Mouse (Mus musculus) MN1 (cell line): Measurements from ENCODE around the gene Ankrd33b.

Source experiments
- DNase-seq: peaks from one replicate; pipeline ENCODE4 v3.0.0-alpha.2; 2016; ENCODE audit warnings: low spot score

The Ankrd33b gene

GRCm38 (mm10) chr15:31338656-31339291 lies 28.8 kb downstream of the Ankrd33b start:
- DNase-seq, result no peak

DNA sequence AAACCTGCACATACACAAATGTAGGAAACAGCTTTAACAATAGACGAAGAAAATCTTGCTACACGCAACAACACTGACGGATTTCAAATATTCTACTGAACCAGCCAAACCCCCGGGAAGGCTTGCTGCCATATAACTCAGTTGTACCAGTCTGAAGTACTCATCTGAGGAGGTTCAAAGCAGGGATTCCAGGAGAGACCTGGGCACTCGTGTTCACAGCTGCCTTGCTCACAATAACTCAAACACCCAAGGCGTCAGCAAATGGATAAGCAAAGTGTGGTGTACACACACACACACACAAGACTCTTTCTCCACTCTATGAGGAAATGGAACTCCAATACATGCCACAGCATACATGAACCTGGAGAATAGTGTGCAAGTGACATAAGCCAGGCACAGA lies 29.5 kb downstream of the Ankrd33b start:
- DNase-seq, result no peak

DNA sequence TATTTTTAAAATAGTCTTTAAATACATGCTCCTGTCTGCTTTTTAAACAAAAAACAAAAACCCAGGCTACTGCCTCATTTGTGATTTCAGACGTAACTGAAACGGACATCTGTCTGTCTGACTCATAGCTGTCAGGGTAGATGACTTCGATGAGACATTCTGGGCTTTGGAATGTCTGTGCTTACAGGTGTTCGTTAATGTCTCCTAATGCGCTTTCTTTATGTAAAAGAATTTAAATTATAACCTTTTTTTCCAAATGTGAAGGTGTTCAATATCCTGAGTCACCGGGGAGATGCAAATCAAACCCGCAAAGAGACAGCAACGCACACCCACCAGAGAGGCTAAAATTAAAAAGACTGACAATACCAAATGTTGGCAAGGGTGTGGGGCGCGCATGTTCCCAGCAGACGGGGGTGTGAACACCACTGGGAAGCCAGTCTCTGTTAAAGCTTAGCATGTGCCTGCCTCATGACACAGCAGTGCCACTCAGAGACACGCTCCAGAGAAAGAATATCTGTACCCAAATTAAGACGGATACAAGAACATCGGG lies 30.3 kb downstream of the Ankrd33b start:
- DNase-seq, result no peak

GRCm38 (mm10) chr15:31336685-31337084 lies 30.8 kb downstream of the Ankrd33b start:
- no peak for DNase-seq

DNA sequence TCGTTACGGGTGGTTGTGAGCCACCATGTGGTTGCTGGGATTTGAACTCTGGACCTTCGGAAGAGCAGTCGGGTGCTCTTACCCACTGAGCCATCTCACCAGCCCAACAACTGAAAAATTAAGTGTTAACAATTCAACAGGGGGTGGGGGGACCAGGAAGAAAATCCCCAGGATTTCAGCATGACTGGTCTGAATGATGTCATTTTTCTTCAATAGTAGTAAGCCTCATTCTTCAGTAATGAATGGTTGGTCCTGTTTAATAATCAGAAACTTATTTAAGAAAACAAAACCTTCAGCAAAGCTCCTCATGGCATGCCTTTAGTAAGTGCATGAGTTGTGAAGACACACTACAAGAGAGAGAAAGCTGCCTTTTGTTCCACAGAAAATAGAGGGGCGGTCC lies 32.7 kb downstream of the Ankrd33b start:
- no peak for DNase-seq

DNA sequence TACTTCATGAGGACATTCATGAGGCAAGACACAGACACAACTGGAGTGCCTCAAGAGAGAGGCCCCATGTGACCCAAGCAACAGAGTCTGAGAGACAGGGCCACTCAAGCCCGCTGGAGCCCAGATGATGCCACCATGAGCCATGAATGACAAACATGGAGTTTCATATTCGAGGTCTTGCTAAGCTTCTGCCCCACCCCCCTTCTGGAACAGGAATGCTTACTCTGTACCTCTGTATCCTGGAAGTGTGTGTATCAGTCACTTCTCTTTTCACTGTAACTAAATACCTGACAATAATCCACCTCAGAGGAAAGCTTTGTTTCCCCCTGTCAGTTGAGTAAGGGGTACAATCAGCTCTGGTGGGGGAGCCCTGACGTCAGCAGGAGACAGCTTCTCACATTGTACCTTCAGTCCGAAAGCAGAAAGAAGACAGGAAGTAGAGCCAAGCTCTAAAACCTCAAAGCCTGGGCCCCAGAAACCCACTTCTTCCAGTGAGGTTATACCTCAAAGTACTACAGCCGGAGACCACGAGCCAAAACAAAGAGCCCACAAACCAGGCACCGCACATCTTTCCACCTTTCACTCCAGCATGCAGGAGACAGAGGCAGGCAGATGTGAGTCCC lies 34.9 kb downstream of the Ankrd33b start:
- no peak for DNase-seq

- no peak for DNase-seq
Measured at GRCm38 (mm10) chr15:31331742-31332141, 35.8 kb downstream of the Ankrd33b start.

DNA sequence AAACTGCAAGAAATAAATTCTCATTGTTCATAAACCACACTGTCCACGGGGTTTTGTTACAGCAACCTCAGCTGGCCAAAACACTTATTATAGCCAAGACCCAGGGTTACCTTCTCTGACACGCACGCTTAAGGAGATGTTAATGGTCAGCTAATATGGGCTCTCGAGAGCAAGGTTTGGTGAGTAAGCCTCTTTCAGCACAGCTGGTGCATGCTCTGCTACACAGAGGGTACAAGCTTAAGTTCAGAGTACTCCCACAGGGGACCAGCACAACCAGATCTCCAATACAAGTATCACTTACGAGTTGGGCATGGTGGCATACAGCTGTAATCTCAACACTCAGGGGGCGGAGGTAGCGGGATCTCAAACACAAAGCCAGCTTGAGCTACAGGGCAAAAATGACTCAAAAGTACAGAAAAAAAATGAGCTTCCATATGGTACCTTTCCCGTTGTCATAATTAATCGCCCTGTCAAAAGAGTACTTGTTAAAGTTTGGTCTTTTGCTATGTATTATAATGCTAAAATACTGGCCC lies 39.4 kb downstream of the Ankrd33b start:
- no peak for DNase-seq

DNA sequence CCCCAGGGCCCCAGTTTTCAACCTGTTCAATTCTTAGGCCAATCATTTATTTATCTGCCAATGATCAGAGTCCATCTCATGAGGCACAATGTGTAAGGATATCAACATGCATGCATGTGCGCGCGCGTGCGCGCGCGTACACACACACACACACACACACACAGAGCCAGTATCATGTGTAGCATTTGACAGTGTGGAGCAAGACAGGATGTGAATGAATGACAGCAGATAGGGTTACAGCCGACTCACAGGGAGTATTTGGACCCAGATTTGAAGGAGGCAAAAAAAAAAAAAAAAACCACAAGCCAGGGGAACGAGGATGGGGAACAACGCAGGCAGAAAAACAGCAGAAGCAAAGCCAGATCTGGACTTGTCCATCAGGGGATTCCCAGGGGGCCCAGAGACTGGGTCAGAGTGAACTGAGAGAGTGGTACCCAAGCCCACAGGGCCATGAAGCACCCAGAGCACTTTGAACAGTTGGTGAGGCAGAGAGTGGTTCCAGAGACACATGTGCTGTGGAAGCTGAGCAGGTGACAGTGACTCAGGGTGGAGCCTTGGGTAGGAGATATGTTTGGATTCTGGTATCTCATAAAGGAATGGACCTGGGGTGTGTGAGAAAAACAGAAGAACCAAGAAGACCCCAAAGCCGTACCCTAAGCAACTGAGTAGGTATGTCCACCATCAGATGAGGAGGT lies 41.7 kb downstream of the Ankrd33b start:
- no peak for DNase-seq

GRCm38 (mm10) chr15:31324551-31324950 lies 43.0 kb downstream of the Ankrd33b start:
- no peak for DNase-seq

GRCm38 (mm10) chr15:31323684-31324083 lies 43.8 kb downstream of the Ankrd33b start:
- DNase-seq, result no peak

- DNase-seq, result no peak
Measured at GRCm38 (mm10) chr15:31320598-31321377, 46.7 kb downstream of the Ankrd33b start.

DNA sequence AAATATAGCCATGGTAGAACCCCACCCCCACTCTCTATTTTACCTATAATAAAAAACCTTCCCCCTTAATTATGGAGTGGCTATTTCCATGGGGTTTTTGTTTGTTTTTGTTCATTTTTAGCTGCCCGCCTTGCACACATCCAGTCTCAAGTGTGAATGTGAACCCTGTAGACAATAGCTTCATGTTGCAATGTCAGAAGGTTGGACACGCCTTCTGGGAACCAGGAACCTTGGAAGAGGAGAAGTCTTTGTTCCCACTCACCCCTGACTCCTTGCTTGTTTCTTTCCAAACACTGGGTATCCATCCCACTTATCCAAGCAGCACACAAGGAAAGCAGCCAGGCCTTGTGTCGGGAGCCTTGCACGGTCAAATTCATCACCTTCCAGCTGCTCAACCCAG lies 48.5 kb downstream of the Ankrd33b start:
- DNase-seq, result no peak

GRCm38 (mm10) chr15:31318158-31318955 lies 49.2 kb downstream of the Ankrd33b start:
- DNase-seq, result no peak

- no peak for DNase-seq
Measured at GRCm38 (mm10) chr15:31317056-31317805, 50.3 kb downstream of the Ankrd33b start.

DNA sequence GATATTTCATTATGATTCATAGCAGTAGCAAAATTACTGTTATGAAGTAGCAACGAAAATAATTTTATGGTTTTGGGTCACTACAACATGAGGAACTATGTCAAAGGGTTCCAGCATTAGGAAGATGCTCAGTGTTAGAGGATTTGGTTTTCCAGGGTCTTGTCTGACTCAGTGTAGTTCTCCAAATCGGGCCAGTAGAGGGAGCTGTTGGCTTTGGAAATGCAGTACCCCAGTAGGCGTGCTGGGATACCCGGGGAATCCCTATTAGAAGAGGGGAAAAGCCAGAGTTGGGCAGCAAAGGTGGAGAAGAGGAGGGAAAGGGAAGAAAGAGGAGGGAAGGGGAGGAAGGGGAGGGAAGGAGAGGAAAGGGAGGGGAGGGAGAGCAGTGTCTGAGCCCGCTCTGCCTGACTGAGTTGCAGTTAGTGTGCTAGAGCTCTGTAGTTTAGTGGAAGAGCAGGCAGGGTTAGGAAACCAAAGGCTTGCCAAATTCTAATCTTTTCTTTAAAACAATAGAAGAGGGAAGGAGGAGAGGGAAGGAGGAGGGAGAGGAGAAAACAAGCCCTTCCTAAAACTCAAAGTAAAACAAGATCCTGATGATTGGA lies 51.8 kb downstream of the Ankrd33b start:
- DNase-seq, result peak; percentile 73

DNA sequence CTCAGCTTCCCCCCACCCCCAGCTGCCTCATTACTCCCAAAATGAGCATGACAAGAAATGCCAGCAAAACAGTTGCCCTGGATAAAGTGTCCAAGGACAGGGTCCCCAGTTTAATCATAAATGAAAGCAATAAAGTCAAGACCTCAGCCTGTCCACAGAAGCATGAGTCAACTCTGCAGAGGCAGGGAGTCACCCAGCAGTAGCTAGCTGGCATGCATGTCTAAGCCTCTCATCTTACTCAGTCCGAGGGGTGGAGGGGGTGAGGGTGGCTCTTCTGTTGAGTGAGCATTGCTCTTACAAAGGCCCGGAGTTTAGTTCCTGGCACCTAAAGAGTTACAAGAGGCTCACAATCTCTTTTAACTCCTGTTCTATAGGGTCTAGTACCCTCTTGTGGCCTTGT lies 55.5 kb downstream of the Ankrd33b start:
- DNase-seq, result no peak

- DNase-seq, result no peak
Measured at GRCm38 (mm10) chr15:31309526-31309925, 58.0 kb downstream of the Ankrd33b start.

GRCm38 (mm10) chr15:31306726-31307125 lies 60.8 kb downstream of the Ankrd33b start:
- DNase-seq, result no peak

DNA sequence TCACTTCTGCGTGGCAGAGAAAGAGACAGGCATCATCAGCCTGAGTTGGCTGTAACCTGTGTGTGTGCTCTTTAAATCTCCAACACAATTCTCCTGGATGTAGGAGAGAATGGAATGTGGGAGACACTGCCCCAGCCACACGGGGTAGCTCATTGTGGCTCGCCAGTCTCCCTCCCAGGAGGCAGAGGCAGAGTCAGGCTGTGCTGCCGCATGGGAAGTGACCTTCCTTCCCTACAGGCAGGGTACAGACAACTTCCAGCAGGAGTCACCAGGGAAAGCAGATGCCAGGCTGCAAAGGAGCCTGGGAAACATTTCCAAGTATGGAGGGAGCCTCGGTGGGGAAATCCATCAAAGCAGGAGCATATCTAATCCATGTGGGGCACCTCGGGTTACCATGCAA lies 62.3 kb downstream of the Ankrd33b start:
- no peak for DNase-seq
